Mouse (Mus musculus) limb, embryonic 14.5 days (tissue): ENCODE measurements around the gene Eef1akmt2. TPM values are rescaled to one million over a fixed set of nuclear protein-coding genes. Genes with fewer than 3 reads are reported as not detected.

Source experiments
- ATAC-seq: fragments of 200-750 bp; cut with Nextera tagmentation; 2 replicates; pipeline ENCODE4 v1.8.0; 2017; ENCODE audit warnings: low read depth, moderate number of reproducible peaks, moderate TSS enrichment; ENCODE audit not compliant: low FRiP score
- DNase-seq: peaks from one replicate; pipeline ENCODE4 v3.0.0-alpha.2; 2015; ENCODE audit warnings: low spot score
- H3K27ac ChIP-seq: fragments of 300-500 bp; sonication (generic); replicated peaks from 2 replicates; pipeline ENCODE4 v1.5.1; 2014; ENCODE audit warnings: low read depth, mild to moderate bottlenecking, low read length, moderate library complexity, mixed read lengths
- H3K27me3 ChIP-seq: fragments of 300-500 bp; sonication (generic); 2 replicates; pipeline ENCODE4 v1.6.1; 2014; ENCODE audit warnings: low read length, mixed read lengths; ENCODE audit not compliant: control insufficient read depth, insufficient read depth
- H3K36me3 ChIP-seq: fragments of 300-500 bp; sonication (generic); 2 replicates; pipeline ENCODE4 v1.6.1; 2014; ENCODE audit warnings: mild to moderate bottlenecking, low read length, moderate library complexity, mixed read lengths; ENCODE audit not compliant: control insufficient read depth, insufficient read depth
- H3K4me1 ChIP-seq: fragments of 300-500 bp; sonication (generic); 2 replicates; pipeline ENCODE4 v1.6.1; 2014; ENCODE audit warnings: antibody characterized with exemption, low read length, mixed read lengths; ENCODE audit not compliant: control insufficient read depth, insufficient read depth
- H3K4me2 ChIP-seq: fragments of 300-500 bp; sonication (generic); replicated peaks from 2 replicates; pipeline ENCODE4 v1.6.1; 2014; ENCODE audit warnings: low read depth, mild to moderate bottlenecking, low read length, moderate library complexity; ENCODE audit not compliant: severe bottlenecking
- H3K4me3 ChIP-seq: fragments of 300-500 bp; sonication (generic); replicated peaks from 2 replicates; pipeline ENCODE4 v1.5.1; 2014; ENCODE audit warnings: low read length
- H3K9ac ChIP-seq: fragments of 300-500 bp; sonication (generic); 2 replicates; pipeline ENCODE4 v1.6.1; 2014; ENCODE audit warnings: mild to moderate bottlenecking, low read depth, low read length, moderate library complexity; ENCODE audit not compliant: severe bottlenecking
- H3K9me3 ChIP-seq: fragments of 300-500 bp; sonication (generic); 2 replicates; pipeline ENCODE4 v1.6.1; 2016; ENCODE audit warnings: low read length; ENCODE audit not compliant: control insufficient read depth
- POLR2A ChIP-seq: fragments of 200-500 bp; IDR thresholded peaks from 2 replicates; pipeline ENCODE4 v1.8.0; 2012; ENCODE audit warnings: inconsistent platforms, mild to moderate bottlenecking, moderate library complexity, borderline replicate concordance; ENCODE audit not compliant: insufficient read depth, insufficient read length; ENCODE audit errors: extremely low read depth
- WGBS: fragments of 180-500 bp; shearing (Covaris S2); extraction: QIAGEN DNeasy Blood & Tissue Kit; methylation state at CpG from one replicate; pipeline ENCODE4 v1.1.7; 2014; 5-methylcytosine and 5-hydroxymethylcytosine counted together
- polyA plus RNA-seq, 2 experiments: library from polyadenylated mRNA; depleted of rRNA in 1 of 2; stranded (reverse) in 1 of 2; unstranded in 1 of 2; fragments of >200 nt; fragmentation: Nextera tagmentation in 1 of 2; extraction: Ambion mirVana in 1 of 2; gene quantifications; 2 replicates each; pipeline versions ENCODE4 v1.2.1 to v1.2.3; 2012 to 2014

Eef1akmt2 gene
- polyA plus RNA-seq, 2 experiments, result 50.9 to 68.6 TPM

GRCm38 (mm10) chr7:132803336-132803735 is 49.1 kb downstream of the Eef1akmt2 start:
- Histone ChIP-seq H3K4me1 (peaks cover 28% of the 10 kb centered on the region), H3K9me3 (no peaks in the 10 kb centered on the region), H3K9ac (no peak overlapping the region), H3K27me3 (no peaks in the 10 kb centered on the region), H3K27ac (no peak overlapping the region), H3K36me3 (peaks cover 7% of the 10 kb centered on the region), H3K4me3 (no peak overlapping the region), H3K4me2 (no peak overlapping the region)
- no peak for DNase-seq
- WGBS, result 74% methylated on average over 2 of the region's 2 CpGs
- ATAC-seq, result no peak
- no peak for TF ChIP-seq POLR2A

GRCm38 (mm10) chr7:132802691-132803090 is 49.8 kb downstream of the Eef1akmt2 start:
- Histone ChIP-seq H3K4me2 (no peak overlapping the region), H3K4me1 (peaks cover 21% of the 10 kb centered on the region), H3K27me3 (no peaks in the 10 kb centered on the region), H3K9ac (no peak overlapping the region), H3K4me3 (no peak overlapping the region), H3K27ac (no peak overlapping the region), H3K9me3 (no peaks in the 10 kb centered on the region), H3K36me3 (peaks cover 7% of the 10 kb centered on the region)
- DNase-seq, result no peak
- ATAC-seq, result no peak
- TF ChIP-seq POLR2A, result no peak
- 76% methylated on average over 11 of the region's 11 CpGs for WGBS

GRCm38 (mm10) chr7:132802066-132802465 is 50.4 kb downstream of the Eef1akmt2 start:
- peaks cover 15% of the 10 kb centered on the region for H3K4me1 ChIP-seq

GRCm38 (mm10) chr7:132801509-132801908 is 51.0 kb downstream of the Eef1akmt2 start:
- ATAC-seq (no peak), DNase-seq (no peak)
- H3K9ac ChIP-seq, result no peak overlapping the region
- H3K27ac ChIP-seq, result no peak overlapping the region
- H3K4me2 ChIP-seq, result no peak overlapping the region
- H3K4me3 ChIP-seq, result no peak overlapping the region
- H3K4me1 ChIP-seq, result peaks cover 11% of the 10 kb centered on the region
- H3K27me3 ChIP-seq, result no peaks in the 10 kb centered on the region
- peaks cover 7% of the 10 kb centered on the region for H3K36me3 ChIP-seq
- WGBS, result 75% methylated on average over 5 of the region's 5 CpGs
- TF ChIP-seq POLR2A, result no peak
- H3K9me3 ChIP-seq, result no peaks in the 10 kb centered on the region

More at GRCm38 (mm10) chr7:132802066-132802465, 50.4 kb downstream of the Eef1akmt2 start:
- no peak overlapping the region for H3K4me3 ChIP-seq
- DNase-seq, result no peak
- no peaks in the 10 kb centered on the region for H3K9me3 ChIP-seq
- H3K27me3 ChIP-seq, result no peaks in the 10 kb centered on the region
- H3K4me2 ChIP-seq, result no peak overlapping the region
- no peak for ATAC-seq
- peaks cover 7% of the 10 kb centered on the region for H3K36me3 ChIP-seq
- no peak for TF ChIP-seq POLR2A
- no peak overlapping the region for H3K27ac ChIP-seq
- WGBS, result 74% methylated on average over 2 of the region's 2 CpGs
- no peak overlapping the region for H3K9ac ChIP-seq

GRCm38 (mm10) chr7:132800868-132801267 is 51.6 kb downstream of the Eef1akmt2 start:
- H3K4me2 ChIP-seq, result no peak overlapping the region
- H3K27me3 ChIP-seq, result no peaks in the 10 kb centered on the region
- peaks cover 7% of the 10 kb centered on the region for H3K36me3 ChIP-seq
- no peak for TF ChIP-seq POLR2A
- ATAC-seq, result no peak
- 94% methylated on average over 10 of the region's 10 CpGs for WGBS
- no peak for DNase-seq
- peaks cover 11% of the 10 kb centered on the region for H3K4me1 ChIP-seq
- H3K9me3 ChIP-seq, result no peaks in the 10 kb centered on the region
- H3K4me3 ChIP-seq, result no peak overlapping the region
- no peak overlapping the region for H3K27ac ChIP-seq
- no peak overlapping the region for H3K9ac ChIP-seq
